Mouse (Mus musculus): ENCODE data around the gene Six5.

- no peak for TF ChIP-seq CTCF (IDR thresholded peaks at IDR 0.05; ENCODE audit: control insufficient read depth, insufficient read depth, insufficient read length)
- no peak for TF ChIP-seq MYOD1 (IDR thresholded peaks at IDR 0.05; ENCODE audit: control insufficient read depth, insufficient read length, low read depth)
- no peak for TF ChIP-seq USF1 (IDR thresholded peaks at IDR 0.05; ENCODE audit: low read depth)
- no peak for TF ChIP-seq MAX (IDR thresholded peaks at IDR 0.05)
Observed at GRCm38 (mm10) chr7:19136168-19136567, 41.8 kb downstream of the Six5 start.
